Mouse (Mus musculus) intestine, embryonic 15.5 days (tissue): ENCODE measurements around the gene Ube2v1. TPM values are rescaled to one million over a fixed set of nuclear protein-coding genes. Genes with fewer than 3 reads are reported as not detected.

Source experiments
- ATAC-seq: fragments of 200-750 bp; cut with Nextera tagmentation; 2 replicates; pipeline ENCODE4 v1.8.0; 2017; ENCODE audit warnings: moderate TSS enrichment, moderate library complexity
- H3K27ac ChIP-seq: fragments of 300-500 bp; sonication (generic); 2 replicates; pipeline ENCODE4 v1.5.1; 2015; ENCODE audit warnings: mild to moderate bottlenecking, inconsistent platforms
- H3K27me3 ChIP-seq: fragments of 300-500 bp; sonication (generic); replicated peaks from 2 replicates; pipeline ENCODE4 v1.6.1; 2015; ENCODE audit warnings: inconsistent platforms
- H3K36me3 ChIP-seq: fragments of 300-500 bp; sonication (generic); 2 replicates; pipeline ENCODE4 v1.6.1; 2015; ENCODE audit warnings: inconsistent platforms
- H3K4me1 ChIP-seq: fragments of 300-500 bp; sonication (generic); replicated peaks from 2 replicates; pipeline ENCODE4 v1.6.1; 2015; ENCODE audit warnings: inconsistent platforms
- H3K4me2 ChIP-seq: fragments of 300-500 bp; sonication (generic); replicated peaks from 2 replicates; pipeline ENCODE4 v1.6.1; 2015; ENCODE audit warnings: mild to moderate bottlenecking, inconsistent platforms
- H3K4me3 ChIP-seq: fragments of 300-500 bp; sonication (generic); replicated peaks from 2 replicates; pipeline ENCODE4 v1.5.1; 2015; ENCODE audit warnings: inconsistent platforms
- H3K9ac ChIP-seq: fragments of 300-500 bp; sonication (generic); 2 replicates; pipeline ENCODE4 v1.6.1; 2015; ENCODE audit warnings: inconsistent platforms
- H3K9me3 ChIP-seq: fragments of 300-500 bp; sonication (generic); 2 replicates; pipeline ENCODE4 v1.6.1; 2016; ENCODE audit warnings: inconsistent platforms
- WGBS: fragments of 180-500 bp; shearing (Covaris S2); methylation state at CpG from one replicate; pipeline ENCODE4 v1.1.7; 2015; 5-methylcytosine and 5-hydroxymethylcytosine counted together
- polyA plus RNA-seq: library from polyadenylated mRNA; unstranded; fragments of >200 nt; fragmentation: Nextera tagmentation; extraction: Ambion mirVana; gene quantifications from 2 replicates; pipeline ENCODE4 v1.2.1, GENCODE M21; 2015

Ube2v1 gene
- polyA plus RNA-seq, 1 experiment from 2014 or later = 270 TPM

- no peaks in the 10 kb centered on the region for H3K27me3 ChIP-seq
- ATAC-seq = peak; percentile 15
- H3K27ac ChIP-seq = peak overlapping the region; percentile 82
- peak overlapping the region; percentile 58 for H3K4me2 ChIP-seq
- H3K4me1 ChIP-seq = peaks cover 52% of the 10 kb centered on the region
- H3K9me3 ChIP-seq = no peaks in the 10 kb centered on the region
- H3K4me3 ChIP-seq = peak overlapping the region; percentile 23
- H3K36me3 ChIP-seq = no peaks in the 10 kb centered on the region
- peak overlapping the region; percentile 42 for H3K9ac ChIP-seq
- 35% methylated on average over 27 of the region's 27 CpGs for WGBS
Measured at GRCm38 (mm10) chr2:167596726-167597491, 35.0 kb downstream of the Ube2v1 start.

DNA sequence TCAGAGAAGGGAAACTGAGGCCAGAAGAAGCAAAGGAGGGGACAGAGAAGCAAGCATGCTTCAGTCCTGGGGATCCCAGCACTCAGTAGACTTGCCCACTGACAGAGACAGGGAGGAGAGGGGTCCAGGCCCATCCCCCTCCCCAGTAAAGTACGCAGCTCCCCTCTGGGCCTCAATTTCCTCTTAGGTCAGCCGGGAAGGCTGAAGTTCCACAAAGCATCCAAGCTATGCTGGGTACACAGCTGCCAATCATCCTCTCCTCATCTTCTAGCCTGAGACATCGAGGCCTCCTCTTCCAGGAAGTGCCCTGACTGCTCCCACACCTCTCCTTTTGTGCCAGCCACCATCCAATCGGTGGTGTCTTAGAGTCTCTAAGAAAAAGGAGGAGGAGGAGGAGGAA, 35.6 kb downstream of the Ube2v1 start:
- Histone ChIP-seq H3K27me3 (no peaks in the 10 kb centered on the region), H3K4me1 (peaks cover 56% of the 10 kb centered on the region), H3K36me3 (no peaks in the 10 kb centered on the region), H3K9ac (no peak overlapping the region; the same call in 1 of the 2 replicates), H3K9me3 (no peaks in the 10 kb centered on the region), H3K4me3 (no peak overlapping the region), H3K27ac (peak overlapping the region; percentile 84), H3K4me2 (no peak overlapping the region)
- WGBS = 39% methylated on average over 4 of the region's 4 CpGs
- ATAC-seq = no peak

- Histone ChIP-seq H3K27me3 (no peaks in the 10 kb centered on the region), H3K9me3 (no peaks in the 10 kb centered on the region), H3K4me1 (peaks cover 56% of the 10 kb centered on the region), H3K9ac (peak overlapping the region; percentile 33; the same call in 1 of the 2 replicates), H3K4me3 (no peak overlapping the region), H3K27ac (peak overlapping the region; percentile 84), H3K4me2 (no peak overlapping the region), H3K36me3 (no peaks in the 10 kb centered on the region)
- ATAC-seq = no peak
- 30% methylated on average over 14 of the region's 14 CpGs for WGBS
Measured at GRCm38 (mm10) chr2:167595761-167596171, 36.1 kb downstream of the Ube2v1 start.

DNA sequence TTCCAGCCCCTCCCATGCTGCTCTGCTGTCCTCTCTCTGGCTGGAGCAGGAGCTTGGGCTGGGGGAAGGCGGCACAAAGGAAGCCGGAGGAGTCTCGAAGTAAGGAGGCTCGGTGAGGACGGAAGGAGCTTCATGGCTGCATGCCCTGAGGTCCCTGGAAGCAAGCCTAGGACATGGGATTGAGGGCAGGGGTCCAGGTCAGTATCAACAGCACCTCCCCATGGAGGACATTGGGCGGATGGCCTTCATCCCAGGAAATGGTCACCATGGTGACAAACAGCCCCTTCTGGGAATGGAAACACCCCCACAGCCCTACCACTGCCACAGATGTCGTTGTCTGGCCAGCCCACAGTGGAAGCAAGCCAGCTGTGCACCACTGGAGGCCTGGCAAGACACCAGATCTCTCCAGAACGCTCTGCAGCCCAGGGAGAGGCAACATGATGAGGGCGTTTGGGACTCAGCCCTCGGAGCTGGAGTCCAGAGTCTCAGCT, 37.4 kb downstream of the Ube2v1 start:
- WGBS = 31% methylated on average over 10 of the region's 10 CpGs
- Histone ChIP-seq H3K4me2 (peak overlapping the region; percentile 14; the same call in 1 of the 2 replicates), H3K4me1 (peaks cover 60% of the 10 kb centered on the region), H3K4me3 (no peak overlapping the region), H3K9ac (no peak overlapping the region), H3K27me3 (no peaks in the 10 kb centered on the region), H3K27ac (peak overlapping the region; percentile 84), H3K36me3 (no peaks in the 10 kb centered on the region), H3K9me3 (no peaks in the 10 kb centered on the region)
- peak; percentile 57 for ATAC-seq

- 78% methylated on average over 4 of the region's 4 CpGs for WGBS
- no peak for ATAC-seq
- Histone ChIP-seq H3K27me3 (no peaks in the 10 kb centered on the region), H3K27ac (peak overlapping the region; percentile 84), H3K4me2 (no peak overlapping the region), H3K9ac (no peak overlapping the region), H3K4me3 (no peak overlapping the region), H3K36me3 (no peaks in the 10 kb centered on the region), H3K4me1 (peaks cover 62% of the 10 kb centered on the region), H3K9me3 (no peaks in the 10 kb centered on the region)
Measured at GRCm38 (mm10) chr2:167593551-167594250, 38.2 kb downstream of the Ube2v1 start.

DNA sequence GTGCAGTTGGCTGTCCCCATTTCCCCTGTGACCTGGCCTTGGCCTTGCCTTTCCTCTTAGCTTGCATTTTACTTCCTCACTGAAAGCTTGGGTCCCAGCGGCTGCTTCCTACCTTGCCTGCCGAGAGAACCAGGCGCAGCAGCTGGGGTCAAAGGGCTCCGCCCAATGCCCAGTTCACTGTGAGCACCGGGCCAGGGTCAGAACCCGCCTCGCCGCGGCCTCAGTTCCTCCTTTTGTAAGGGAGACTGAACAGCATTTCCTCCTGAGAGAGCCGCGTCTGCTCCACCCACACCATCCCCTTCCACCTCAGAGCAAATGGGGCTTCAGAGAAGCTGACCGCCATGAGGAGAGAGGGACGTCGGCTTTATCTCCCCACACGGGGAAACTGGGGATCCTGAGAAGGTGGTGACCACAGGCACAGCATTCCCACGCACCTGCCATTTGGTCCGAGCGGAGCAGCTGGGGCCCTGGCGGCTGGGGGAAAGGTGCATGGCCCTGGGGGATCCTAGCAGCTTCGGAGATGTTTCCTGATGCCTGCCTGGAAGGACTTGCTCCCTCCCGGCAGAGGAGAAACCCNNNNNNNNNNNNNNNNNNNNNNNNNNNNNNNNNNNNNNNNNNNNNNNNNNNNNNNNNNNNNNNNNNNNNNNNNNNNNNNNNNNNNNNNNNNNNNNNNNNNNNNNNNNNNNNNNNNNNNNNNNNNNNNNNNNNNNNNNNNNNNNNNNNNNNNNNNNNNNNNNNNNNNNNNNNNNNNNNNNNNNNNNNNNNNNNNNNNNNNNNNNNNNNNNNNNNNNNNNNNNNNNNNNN, 42.9 kb downstream of the Ube2v1 start:
- H3K36me3 ChIP-seq = no peaks in the 10 kb centered on the region
- H3K9me3 ChIP-seq = no peaks in the 10 kb centered on the region
- ATAC-seq = peak; percentile 45
- H3K9ac ChIP-seq = peak overlapping the region; percentile 9; the same call in 1 of the 2 replicates
- peak overlapping the region; percentile 45; the same call in 1 of the 2 replicates for H3K27ac ChIP-seq
- no peaks in the 10 kb centered on the region for H3K27me3 ChIP-seq
- WGBS = 27% methylated on average over 21 of the region's 21 CpGs
- H3K4me3 ChIP-seq = peak overlapping the region; percentile 2
- H3K4me2 ChIP-seq = peak overlapping the region; percentile 40
- peaks cover 44% of the 10 kb centered on the region for H3K4me1 ChIP-seq

DNA sequence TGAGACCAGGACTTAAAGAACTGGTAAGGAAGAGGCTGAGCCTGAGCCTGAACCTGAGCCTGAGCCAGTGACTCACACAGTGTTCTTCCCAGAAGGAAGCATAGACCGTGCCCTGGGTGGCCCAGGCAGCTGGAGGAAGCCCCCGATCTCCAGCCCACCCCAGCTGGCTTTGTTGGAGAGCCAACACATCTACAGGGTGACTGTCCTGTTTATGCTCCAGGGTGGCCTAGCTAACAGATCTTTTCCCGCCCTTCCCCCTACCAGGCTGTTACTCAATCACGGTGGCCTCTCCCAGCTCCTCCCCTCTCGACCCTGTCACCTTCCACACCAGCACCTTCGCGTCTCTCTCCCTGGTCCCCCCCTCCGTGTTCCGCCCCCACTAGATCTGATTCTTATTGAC, 44.9 kb downstream of the Ube2v1 start:
- peak; percentile 57; the same call in 1 of the 2 replicates for ATAC-seq
- H3K27me3 ChIP-seq = no peaks in the 10 kb centered on the region
- 24% methylated on average over 9 of the region's 9 CpGs for WGBS
- H3K4me3 ChIP-seq = no peak overlapping the region
- no peaks in the 10 kb centered on the region for H3K9me3 ChIP-seq
- H3K4me1 ChIP-seq = peaks cover 53% of the 10 kb centered on the region
- no peak overlapping the region for H3K4me2 ChIP-seq
- H3K9ac ChIP-seq = no peak overlapping the region
- H3K36me3 ChIP-seq = no peaks in the 10 kb centered on the region
- peak overlapping the region; percentile 54 for H3K27ac ChIP-seq

DNA sequence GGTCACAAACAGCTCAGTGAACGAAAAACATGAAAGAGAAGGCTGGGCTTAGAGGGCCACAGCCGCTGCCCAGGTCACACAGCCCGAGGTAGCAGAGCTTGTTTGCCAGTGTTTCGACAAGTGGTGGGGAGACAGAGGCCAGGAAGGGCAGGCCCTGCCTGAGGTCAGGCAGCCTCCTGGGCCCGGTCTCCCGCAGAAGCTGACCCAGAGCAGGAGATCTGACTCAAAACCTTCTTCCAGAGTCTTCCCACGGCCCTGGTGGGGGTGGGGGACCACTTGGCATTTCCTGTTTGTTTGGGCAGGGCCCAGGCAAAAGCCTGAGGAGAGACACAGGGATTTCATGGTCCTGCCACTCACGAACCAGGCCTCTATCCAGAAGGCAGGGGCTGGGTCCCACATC, 45.9 kb downstream of the Ube2v1 start:
- Histone ChIP-seq H3K36me3 (no peaks in the 10 kb centered on the region), H3K9ac (0 out of 2 replicates have a peak overlapping the region, but pooled peaks have one; percentile 1), H3K9me3 (no peaks in the 10 kb centered on the region), H3K4me2 (no peak overlapping the region), H3K27ac (peak overlapping the region; percentile 54; the same call in 1 of the 2 replicates), H3K27me3 (no peaks in the 10 kb centered on the region), H3K4me1 (peaks cover 51% of the 10 kb centered on the region), H3K4me3 (no peak overlapping the region)
- WGBS = 32% methylated on average over 8 of the region's 8 CpGs
- ATAC-seq = no peak

DNA sequence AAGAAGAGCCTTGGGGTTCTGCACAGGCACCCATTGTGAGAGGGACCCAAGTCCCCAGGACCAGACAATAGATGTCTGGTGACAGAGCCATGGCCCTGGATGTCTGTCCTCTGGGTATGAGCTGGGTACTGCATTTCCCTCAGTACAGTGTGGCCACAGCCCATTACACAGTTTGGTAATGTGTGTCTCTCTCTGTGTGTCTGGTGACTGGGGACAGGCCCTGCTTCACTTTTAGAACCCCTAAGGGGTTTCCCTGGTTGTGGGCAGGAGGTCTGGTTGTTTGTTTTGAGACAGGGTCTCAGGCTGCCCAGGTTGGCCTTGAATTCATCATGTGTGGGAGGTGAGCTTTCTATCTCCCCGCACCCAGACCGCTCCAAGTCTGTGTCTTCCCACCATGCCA, 46.6 kb downstream of the Ube2v1 start:
- H3K4me3 ChIP-seq = no peak overlapping the region
- H3K4me2 ChIP-seq = no peak overlapping the region
- no peak for ATAC-seq
- no peak overlapping the region for H3K27ac ChIP-seq
- no peaks in the 10 kb centered on the region for H3K9me3 ChIP-seq
- H3K27me3 ChIP-seq = no peaks in the 10 kb centered on the region
- H3K36me3 ChIP-seq = no peaks in the 10 kb centered on the region
- H3K4me1 ChIP-seq = peaks cover 47% of the 10 kb centered on the region
- H3K9ac ChIP-seq = no peak overlapping the region
- 76% methylated on average over 2 of the region's 2 CpGs for WGBS

DNA sequence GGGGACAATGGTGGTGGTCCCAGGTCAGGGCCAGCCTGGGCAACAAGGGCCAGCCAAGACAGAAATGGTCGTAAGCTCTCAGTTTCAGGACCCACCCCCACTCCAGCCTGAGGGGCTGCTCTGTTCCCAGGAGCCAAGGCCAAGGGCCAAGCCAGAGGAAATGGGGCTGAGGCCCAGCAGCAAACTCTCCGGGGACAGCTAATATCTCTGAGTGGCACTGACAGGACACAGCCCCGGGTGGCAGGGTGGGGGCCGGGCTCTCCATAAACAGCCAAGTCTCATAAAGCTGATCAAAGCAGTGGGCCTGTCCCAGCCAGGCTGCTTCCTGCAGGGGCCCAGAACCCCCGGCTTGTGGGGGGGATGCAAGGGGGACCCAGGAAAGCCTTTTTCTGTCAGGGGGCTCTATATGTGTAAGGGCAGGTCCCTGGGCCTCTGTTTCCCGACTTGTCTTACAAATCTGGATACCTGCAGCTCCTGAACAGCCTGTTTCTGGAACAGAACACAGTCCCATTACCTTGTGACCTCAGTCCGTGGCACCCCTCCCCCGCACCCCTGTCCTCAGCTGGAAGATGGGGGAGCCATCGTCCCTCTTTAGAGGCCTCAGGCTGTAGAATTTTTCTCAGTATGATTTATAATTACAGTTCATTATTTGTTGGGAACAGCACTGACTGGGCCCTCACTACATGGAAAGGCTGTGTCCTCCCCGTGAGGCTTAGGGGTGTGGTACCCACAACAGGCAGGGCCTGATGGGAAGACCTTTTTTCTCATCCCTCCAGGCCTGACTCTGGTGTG, 48.5 kb downstream of the Ube2v1 start:
- Histone ChIP-seq H3K9ac (peak overlapping the region; percentile 8; the same call in 1 of the 2 replicates), H3K27me3 (no peaks in the 10 kb centered on the region), H3K4me2 (no peak overlapping the region), H3K9me3 (no peaks in the 10 kb centered on the region), H3K27ac (peak overlapping the region; percentile 45; the same call in 1 of the 2 replicates), H3K36me3 (no peaks in the 10 kb centered on the region), H3K4me3 (no peak overlapping the region), H3K4me1 (peaks cover 41% of the 10 kb centered on the region)
- no peak for ATAC-seq
- 26% methylated on average over 10 of the region's 10 CpGs for WGBS

- WGBS = 49% methylated on average over 5 of the region's 5 CpGs
- Histone ChIP-seq H3K4me2 (no peak overlapping the region), H3K27me3 (no peaks in the 10 kb centered on the region), H3K9me3 (no peaks in the 10 kb centered on the region), H3K4me3 (no peak overlapping the region), H3K9ac (no peak overlapping the region), H3K4me1 (peaks cover 22% of the 10 kb centered on the region), H3K36me3 (no peaks in the 10 kb centered on the region), H3K27ac (no peak overlapping the region)
- ATAC-seq = peak; percentile 50; the same call in 1 of the 2 replicates
Measured at GRCm38 (mm10) chr2:167578521-167578920, 53.4 kb downstream of the Ube2v1 start.
